Mouse (Mus musculus) T-helper 1 cell (primary cell): ENCODE data around the gene Tas1r2.

Experiments
- in situ Hi-C: fragments of 300-600 bp; cut with MboI, MseI; formaldehyde crosslinking; loops from one replicate; pipeline ENCODE4 v1.15.1; 2025; ENCODE audit warnings: high pct_unique_total_duplicates

Tas1r2 gene

GRCm38 (mm10) chr4:139653238-139653637 is at the start of gene Tas1r2:
Gene Tas1r2, plus strand, starts transcription at chr4:139653538.
- in situ Hi-C loops: no loop called here

GRCm38 (mm10) chr4:139605216-139605615 is 48.1 kb upstream of the Tas1r2 start:
- in situ Hi-C loops: no loop called here

- in situ Hi-C loops: no loop called here
Measured at GRCm38 (mm10) chr4:139606732-139607131, 46.6 kb upstream of the Tas1r2 start.

GRCm38 (mm10) chr4:139608975-139609374 is 44.4 kb upstream of the Tas1r2 start:
- in situ Hi-C loops: no loop called here

GRCm38 (mm10) chr4:139610954-139611353 is 42.4 kb upstream of the Tas1r2 start:
- in situ Hi-C loops: no loop called here

- in situ Hi-C loops: no loop called here
Measured at GRCm38 (mm10) chr4:139611542-139611953, 41.8 kb upstream of the Tas1r2 start.

GRCm38 (mm10) chr4:139614524-139615260 is 38.6 kb upstream of the Tas1r2 start:
- in situ Hi-C loops: no loop called here

GRCm38 (mm10) chr4:139616276-139617000 is 36.9 kb upstream of the Tas1r2 start:
- in situ Hi-C loops: no loop called here

- in situ Hi-C loops: no loop called here
Measured at GRCm38 (mm10) chr4:139617001-139617364, 36.4 kb upstream of the Tas1r2 start.

- in situ Hi-C loops: no loop called here
Measured at GRCm38 (mm10) chr4:139619765-139620164, 33.6 kb upstream of the Tas1r2 start.

- in situ Hi-C loops: no loop called here
Measured at GRCm38 (mm10) chr4:139622373-139623282, 30.7 kb upstream of the Tas1r2 start, which contains the start of gene Aldh4a1. Gene Aldh4a1, plus strand, starts transcription at chr4:139622866.

GRCm38 (mm10) chr4:139623434-139624115 is 29.8 kb upstream of the Tas1r2 start:
- in situ Hi-C loops: no loop called here

GRCm38 (mm10) chr4:139624116-139624489 is 29.2 kb upstream of the Tas1r2 start:
- in situ Hi-C loops: no loop called here

GRCm38 (mm10) chr4:139624706-139625105 is 28.6 kb upstream of the Tas1r2 start:
- in situ Hi-C loops: no loop called here

GRCm38 (mm10) chr4:139627361-139627760 is 26.0 kb upstream of the Tas1r2 start:
- in situ Hi-C loops: no loop called here

- in situ Hi-C loops: loop anchor here (5.0 kb wide), 1 partner anchor 158 kb away; no protein-coding TSS in a partner anchor
Measured at GRCm38 (mm10) chr4:139630171-139630570, 23.2 kb upstream of the Tas1r2 start.

- in situ Hi-C loops: loop anchor here (5.0 kb wide), 1 partner anchor 159 kb away; no protein-coding TSS in a partner anchor
Measured at GRCm38 (mm10) chr4:139631141-139631540, 22.2 kb upstream of the Tas1r2 start.

- in situ Hi-C loops: loop anchor here (5.0 kb wide), 1 partner anchor 159 kb away; no protein-coding TSS in a partner anchor
Measured at GRCm38 (mm10) chr4:139631569-139632253, 21.6 kb upstream of the Tas1r2 start.

GRCm38 (mm10) chr4:139632254-139632580 is 21.1 kb upstream of the Tas1r2 start:
- in situ Hi-C loops: loop anchor here (5.0 kb wide), 1 partner anchor 160 kb away; no protein-coding TSS in a partner anchor

GRCm38 (mm10) chr4:139636373-139636772 is 17.0 kb upstream of the Tas1r2 start:
- in situ Hi-C loops: no loop called here

GRCm38 (mm10) chr4:139637847-139638246 is 15.5 kb upstream of the Tas1r2 start:
- in situ Hi-C loops: no loop called here
